Comparison of ENCODE assay signal across 8 mouse cellular contexts in the genomic region with DNA sequence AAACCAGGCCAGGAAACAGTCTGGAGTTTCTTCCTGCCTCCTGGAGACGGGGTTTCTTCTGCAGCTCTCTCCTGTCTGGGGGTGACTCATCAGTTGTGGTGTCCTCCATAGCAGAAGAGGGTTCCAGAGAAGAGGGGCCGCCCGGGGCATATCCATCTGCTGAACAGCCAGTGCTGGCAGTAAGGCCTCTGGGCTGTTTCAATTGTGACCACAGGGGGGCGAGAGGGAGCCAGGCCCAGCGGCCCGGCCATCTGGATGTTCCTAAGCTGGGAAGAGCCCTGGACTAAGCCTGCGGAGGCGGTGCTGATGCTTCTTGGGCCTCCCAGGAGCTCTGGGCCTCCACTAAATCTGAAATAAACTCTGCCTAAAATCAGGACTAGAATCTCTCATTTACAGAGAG. TPM values are rescaled to one million over a fixed set of nuclear protein-coding genes. Genes with fewer than 3 reads are reported as not detected.
DNase-seq lines count a peak whose midpoint lies in the region; ATAC-seq lines count a peak whose summit lies in the region.

No protein-coding gene starts in this region.

- no peaks in the 10 kb centered on the region for H3K27me3 ChIP-seq in neural tube, embryonic 15.5 days (replicated peaks)
- peaks cover 6% of the 10 kb centered on the region; the same call in 1 of the 2 replicates for H3K27me3 ChIP-seq in limb, embryonic 12.5 days
- no peaks in the 10 kb centered on the region for H3K27me3 ChIP-seq in stomach, embryonic 14.5 days (ENCODE audit: control insufficient read depth, insufficient read depth, low read length)

- DNase-seq in neural tube, embryonic 10.5 days (ENCODE audit: extremely low spot score, low spot score), result peak; percentile 90
- peak; percentile 69 for DNase-seq in embryo, embryonic 11.5 days (ENCODE audit: low read depth, low spot score)
- DNase-seq in kidney, adult 9 months, result peak; percentile 83
- peak; percentile 79 for DNase-seq in naive thymus-derived CD4-positive, alpha-beta T cell, adult 2 months (ENCODE audit: low read depth)

- no peaks in the 10 kb centered on the region for H3K9me3 ChIP-seq in neural tube, embryonic 15.5 days (replicated peaks)
- H3K9me3 ChIP-seq in limb, embryonic 12.5 days, result no peaks in the 10 kb centered on the region
- no peaks in the 10 kb centered on the region for H3K9me3 ChIP-seq in stomach, embryonic 14.5 days (ENCODE audit: control insufficient read depth, low read depth, low read length)

- no peak overlapping the region for H3K4me3 ChIP-seq in neural tube, embryonic 15.5 days (replicated peaks)
- H3K4me3 ChIP-seq in limb, embryonic 12.5 days (replicated peaks), result no peak overlapping the region
- no peak overlapping the region for H3K4me3 ChIP-seq in stomach, embryonic 14.5 days (ENCODE audit: low read depth, low read length)

- H3K9ac ChIP-seq in neural tube, embryonic 15.5 days (replicated peaks), result no peak overlapping the region
- H3K9ac ChIP-seq in limb, embryonic 12.5 days (replicated peaks), result no peak overlapping the region
- H3K9ac ChIP-seq in stomach, embryonic 14.5 days (replicated peaks; ENCODE audit: low read depth, low read length), result no peak overlapping the region

- peaks cover 6% of the 10 kb centered on the region; the same call in 1 of the 2 replicates for H3K4me1 ChIP-seq in neural tube, embryonic 15.5 days
- peaks cover 11% of the 10 kb centered on the region; the same call in 1 of the 2 replicates for H3K4me1 ChIP-seq in limb, embryonic 12.5 days (replicated peaks)
- H3K4me1 ChIP-seq in stomach, embryonic 14.5 days (ENCODE audit: control insufficient read depth, insufficient read depth, low read length), result 0 out of 2 replicates have a peak, but pooled peaks cover 3% of the 10 kb centered on the region

- WGBS in neural tube, embryonic 15.5 days, result 9% methylated on average over 8 of the region's 8 CpGs
- 8% methylated on average over 8 of the region's 8 CpGs for WGBS in limb, embryonic 12.5 days
- 6% methylated on average over 8 of the region's 8 CpGs for WGBS in stomach, embryonic 14.5 days

- no peak overlapping the region for H3K4me2 ChIP-seq in neural tube, embryonic 15.5 days
- H3K4me2 ChIP-seq in limb, embryonic 12.5 days, result no peak overlapping the region
- no peak overlapping the region for H3K4me2 ChIP-seq in stomach, embryonic 14.5 days (replicated peaks; ENCODE audit: low read depth, low read length)

- no peak for ATAC-seq in neural tube, embryonic 15.5 days (ENCODE audit: low FRiP score)
- peak; percentile 82 for ATAC-seq in granulocyte monocyte progenitor cell, adult 5-6 weeks (replicated peaks; ENCODE audit: poor library complexity, severe bottlenecking)
- ATAC-seq in limb, embryonic 12.5 days (ENCODE audit: insufficient number of reproducible peaks, insufficient read depth, low FRiP score, low TSS enrichment, low read depth), result peak; percentile 59; the same call in 1 of the 2 replicates
- ATAC-seq in stomach, embryonic 14.5 days (ENCODE audit: insufficient number of reproducible peaks, insufficient read depth, low FRiP score, low read depth), result peak; percentile 62; the same call in 1 of the 2 replicates

- no peaks in the 10 kb centered on the region for H3K36me3 ChIP-seq in neural tube, embryonic 15.5 days
- no peaks in the 10 kb centered on the region for H3K36me3 ChIP-seq in limb, embryonic 12.5 days
- H3K36me3 ChIP-seq in stomach, embryonic 14.5 days (ENCODE audit: control insufficient read depth, insufficient read depth, low read length), result no peaks in the 10 kb centered on the region

- H3K27ac ChIP-seq in neural tube, embryonic 15.5 days (replicated peaks), result no peak overlapping the region
- H3K27ac ChIP-seq in limb, embryonic 12.5 days, result no peak overlapping the region
- no peak overlapping the region for H3K27ac ChIP-seq in stomach, embryonic 14.5 days (ENCODE audit: low read length)

RNA-seq across cellular contexts. Expression of gene Mdga1, which starts 5.8 kb away (rescaled TPM):
- polyA plus RNA-seq in neural tube, embryonic 15.5 days (2015; fragmentation: Nextera tagmentation; extraction: Ambion mirVana), result 7.1 and 10.9 TPM in 2 replicates
- 14.8 and 15.7 TPM in 2 replicates for total RNA-seq in granulocyte monocyte progenitor cell, adult 5-6 weeks (2014; fragmentation: Nextera tagmentation)
- total RNA-seq in granulocyte monocyte progenitor cell, adult 5-6 weeks (2017), result 4.0 and 7.8 TPM in 2 replicates
- polyA plus RNA-seq in limb, embryonic 12.5 days (2016; fragmentation: Nextera tagmentation; extraction: Ambion mirVana), result 4.6 and 4.7 TPM in 2 replicates
- 5.2 and 5.9 TPM in 2 replicates for polyA plus RNA-seq in stomach, embryonic 14.5 days (2014; fragmentation: Nextera tagmentation; extraction: Ambion mirVana)

RNA-seq across cellular contexts. Expression of gene Zfand3, which starts 28.8 kb away (rescaled TPM):
- polyA plus RNA-seq in neural tube, embryonic 15.5 days (2015; fragmentation: Nextera tagmentation; extraction: Ambion mirVana), result 55.6 and 62.0 TPM in 2 replicates
- 6.7 and 19.3 TPM in 2 replicates for total RNA-seq in granulocyte monocyte progenitor cell, adult 5-6 weeks (2014; fragmentation: Nextera tagmentation)
- 9.1 and 22.3 TPM in 2 replicates for total RNA-seq in granulocyte monocyte progenitor cell, adult 5-6 weeks (2017)
- 59.6 and 60.2 TPM in 2 replicates for polyA plus RNA-seq in limb, embryonic 12.5 days (2016; fragmentation: Nextera tagmentation; extraction: Ambion mirVana)
- 47.2 and 48.6 TPM in 2 replicates for polyA plus RNA-seq in stomach, embryonic 14.5 days (2014; fragmentation: Nextera tagmentation; extraction: Ambion mirVana)
